Mouse (Mus musculus) forebrain, embryonic 14.5 days (tissue): ENCODE results near the gene Pus10. TPM values are rescaled to one million over a fixed set of nuclear protein-coding genes. Genes with fewer than 3 reads are reported as not detected.

Experiments
- ATAC-seq: fragments of 200-750 bp; cut with Nextera tagmentation; 2 replicates; pipeline ENCODE4 v1.8.0; 2017; ENCODE audit warnings: mild to moderate bottlenecking, moderate library complexity
- DNase-seq: peaks from one replicate; pipeline ENCODE4 v3.0.0-alpha.2; 2015; ENCODE audit warnings: low spot score
- H3K27ac ChIP-seq: fragments of 300-500 bp; sonication (generic); 2 replicates; pipeline ENCODE4 v1.5.1; 2014; ENCODE audit warnings: low read depth, mild to moderate bottlenecking, control low read depth, low read length, moderate library complexity
- H3K27me3 ChIP-seq: fragments of 300-500 bp; sonication (generic); replicated peaks from 2 replicates; pipeline ENCODE4 v1.6.1; 2014; ENCODE audit warnings: low read length, control low read depth, mixed read lengths; ENCODE audit not compliant: control insufficient read depth, insufficient read depth
- H3K36me3 ChIP-seq: fragments of 300-500 bp; sonication (generic); 2 replicates; pipeline ENCODE4 v1.6.1; 2014; ENCODE audit warnings: low read length, control low read depth; ENCODE audit not compliant: control insufficient read depth, insufficient read depth
- H3K4me1 ChIP-seq: fragments of 300-500 bp; sonication (generic); 2 replicates; pipeline ENCODE4 v1.6.1; 2014; ENCODE audit warnings: antibody characterized with exemption, low read length, control low read depth; ENCODE audit not compliant: control insufficient read depth, insufficient read depth
- H3K4me2 ChIP-seq: fragments of 300-500 bp; sonication (generic); 2 replicates; pipeline ENCODE4 v1.6.1; 2014; ENCODE audit warnings: mild to moderate bottlenecking, control low read depth, low read length
- H3K4me3 ChIP-seq: fragments of 300-500 bp; sonication (generic); 2 replicates; pipeline ENCODE4 v1.5.1; 2014; ENCODE audit warnings: low read depth, low read length, control low read depth
- H3K9ac ChIP-seq: fragments of 300-500 bp; sonication (generic); 2 replicates; pipeline ENCODE4 v1.6.1; 2014; ENCODE audit warnings: mild to moderate bottlenecking, low read length, control low read depth, moderate library complexity
- H3K9me3 ChIP-seq: fragments of 300-500 bp; sonication (generic); replicated peaks from 2 replicates; pipeline ENCODE4 v1.6.1; 2016; ENCODE audit warnings: low read length, control low read depth, mixed read lengths; ENCODE audit not compliant: control insufficient read depth
- WGBS: fragments of 180-500 bp; shearing (Covaris S2); extraction: QIAGEN DNeasy Blood & Tissue Kit; methylation state at CpG from one replicate; pipeline ENCODE4 v1.1.7; 2014; 5-methylcytosine and 5-hydroxymethylcytosine counted together
- polyA plus RNA-seq: library from polyadenylated mRNA; unstranded; fragments of >200 nt; fragmentation: Nextera tagmentation; extraction: Ambion mirVana; gene quantifications from 2 replicates; pipeline ENCODE4 v1.2.1, GENCODE M21; 2014

The Pus10 gene
- polyA plus RNA-seq, 1 experiment from 2014 or later, result 13.4 TPM

- Histone ChIP-seq H3K36me3 (peaks cover 5% of the 10 kb centered on the region; the same call in 1 of the 2 replicates), H3K27me3 (no peaks in the 10 kb centered on the region), H3K27ac (no peak overlapping the region), H3K9me3 (no peaks in the 10 kb centered on the region), H3K9ac (no peak overlapping the region), H3K4me1 (no peaks in the 10 kb centered on the region), H3K4me2 (no peak overlapping the region), H3K4me3 (no peak overlapping the region)
- DNase-seq (no peak), ATAC-seq (no peak)
- 79% methylated on average over 2 of the region's 2 CpGs for WGBS
Measured at GRCm38 (mm10) chr11:23657791-23658190, 7.7 kb upstream of the Pus10 start.

DNA sequence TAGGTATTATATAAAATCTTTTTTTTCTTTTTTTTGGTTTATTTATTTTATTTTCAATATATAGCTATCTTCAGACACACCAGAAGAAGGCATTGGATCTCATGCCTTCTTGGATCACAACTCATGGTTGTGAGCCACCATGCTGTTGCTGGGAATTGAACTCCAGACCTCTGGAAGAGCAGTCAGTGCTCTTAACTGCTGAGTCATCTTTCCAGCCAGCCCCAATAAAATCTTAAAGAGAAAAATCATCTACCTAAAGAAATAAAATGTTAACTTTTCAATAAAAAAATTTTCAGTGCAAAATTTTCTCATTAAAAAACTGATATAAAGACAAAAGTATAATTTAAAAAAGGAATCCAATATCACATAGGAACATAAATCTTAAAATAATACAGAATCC is 1.2 kb upstream of the Pus10 start:
- Histone ChIP-seq H3K4me1 (0 out of 2 replicates have a peak, but pooled peaks cover 4% of the 10 kb centered on the region), H3K27me3 (no peaks in the 10 kb centered on the region), H3K27ac (no peak overlapping the region), H3K36me3 (peaks cover 3% of the 10 kb centered on the region; the same call in 1 of the 2 replicates), H3K4me3 (no peak overlapping the region), H3K9ac (no peak overlapping the region), H3K9me3 (no peaks in the 10 kb centered on the region), H3K4me2 (no peak overlapping the region)
- ATAC-seq, result no peak
- no peak for DNase-seq

- Histone ChIP-seq H3K36me3 (peaks cover 4% of the 10 kb centered on the region; the same call in 1 of the 2 replicates), H3K27ac (peak within 1 kb of the TSS; percentile 94), H3K27me3 (no peaks in the 10 kb centered on the region), H3K9me3 (no peaks in the 10 kb centered on the region), H3K4me2 (peak within 1 kb of the TSS; percentile 65), H3K4me3 (peak within 1 kb of the TSS; percentile 96), H3K4me1 (0 out of 2 replicates have a peak, but pooled peaks cover 4% of the 10 kb centered on the region), H3K9ac (peak within 1 kb of the TSS; percentile 91)
- peak; percentile 98 for ATAC-seq
- DNase-seq, result peak; percentile 98
- WGBS, result under 1% methylated on average over 49 of the region's 49 CpGs
Measured at GRCm38 (mm10) chr11:23665798-23666501, 476 bp downstream of the Pus10 start, which contains the start of gene Pex13. TSS of gene Pex13 (minus strand) at chr11:23665959.

GRCm38 (mm10) chr11:23666526-23666925 is 1.1 kb downstream of the Pus10 start:
- Histone ChIP-seq H3K4me1 (0 out of 2 replicates have a peak, but pooled peaks cover 4% of the 10 kb centered on the region), H3K4me2 (peak overlapping the region; percentile 65), H3K4me3 (peak overlapping the region; percentile 96), H3K27me3 (no peaks in the 10 kb centered on the region), H3K9me3 (no peaks in the 10 kb centered on the region), H3K9ac (peak overlapping the region; percentile 91), H3K36me3 (peaks cover 9% of the 10 kb centered on the region; the same call in 1 of the 2 replicates), H3K27ac (peak overlapping the region; percentile 94)
- WGBS, result 11% methylated on average over 5 of the region's 5 CpGs
- DNase-seq (no peak), ATAC-seq (no peak)

GRCm38 (mm10) chr11:23667128-23667527 is 1.7 kb downstream of the Pus10 start:
- Histone ChIP-seq H3K27ac (no peak overlapping the region), H3K4me3 (peak overlapping the region; percentile 96), H3K9ac (peak overlapping the region; percentile 91), H3K36me3 (peaks cover 9% of the 10 kb centered on the region; the same call in 1 of the 2 replicates), H3K4me1 (0 out of 2 replicates have a peak, but pooled peaks cover 4% of the 10 kb centered on the region), H3K4me2 (peak overlapping the region; percentile 65), H3K9me3 (no peaks in the 10 kb centered on the region), H3K27me3 (no peaks in the 10 kb centered on the region)
- ATAC-seq (no peak), DNase-seq (peak; percentile 53)
- WGBS, result 11% methylated on average over 3 of the region's 3 CpGs

DNA sequence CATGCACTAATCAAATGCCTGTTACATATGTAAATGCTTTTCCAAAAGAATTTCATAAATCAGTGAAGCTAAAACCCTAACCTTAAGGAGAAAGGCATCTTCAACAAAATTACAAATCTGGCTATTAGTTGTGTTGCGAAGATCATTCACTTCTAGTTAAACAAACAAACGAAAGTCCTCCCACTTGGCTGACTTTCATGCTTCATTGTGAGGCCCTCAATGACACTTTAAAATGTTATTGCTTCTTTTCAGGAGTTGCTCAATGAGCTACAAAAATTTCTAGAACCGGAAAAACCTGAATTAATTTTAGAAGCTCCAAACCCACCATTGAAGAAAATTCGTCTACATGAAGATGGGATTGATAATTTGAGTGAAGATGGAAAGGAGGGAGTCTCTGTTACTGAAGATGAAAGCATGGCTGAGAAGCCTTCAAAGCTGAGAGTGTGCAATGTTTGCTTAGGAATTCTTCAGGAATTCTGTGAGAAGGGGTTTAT is 6.8 kb downstream of the Pus10 start:
- no peaks in the 10 kb centered on the region for H3K27me3 ChIP-seq
- H3K4me3 ChIP-seq, result no peak overlapping the region
- ATAC-seq (no peak), DNase-seq (no peak)
- H3K9ac ChIP-seq, result no peak overlapping the region
- 89% methylated on average over 4 of the region's 4 CpGs for WGBS
- H3K36me3 ChIP-seq, result peaks cover 57% of the 10 kb centered on the region
- no peak overlapping the region for H3K4me2 ChIP-seq
- H3K27ac ChIP-seq, result no peak overlapping the region
- no peaks in the 10 kb centered on the region for H3K4me1 ChIP-seq
- no peaks in the 10 kb centered on the region for H3K9me3 ChIP-seq

DNA sequence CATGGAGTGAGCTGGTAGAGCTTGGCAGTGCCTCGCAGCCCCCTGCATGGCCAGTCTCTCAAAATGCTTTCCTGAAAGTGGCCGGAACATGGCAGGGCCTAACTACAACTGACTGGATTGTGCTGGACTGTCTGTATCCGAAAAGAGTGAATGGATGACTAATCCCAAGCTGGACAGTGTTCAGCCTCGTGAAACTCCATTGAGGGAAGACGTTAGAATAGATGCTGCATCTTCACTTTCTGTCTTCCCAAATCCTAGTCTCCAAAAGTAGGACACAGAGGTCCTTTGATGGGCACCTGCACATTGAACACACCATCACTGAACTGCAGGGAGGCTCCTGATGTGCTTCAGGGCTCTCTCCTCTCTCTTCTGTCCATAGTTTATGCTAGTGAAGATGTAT is 10.6 kb downstream of the Pus10 start:
- H3K27ac ChIP-seq, result no peak overlapping the region
- DNase-seq (no peak), ATAC-seq (no peak)
- no peaks in the 10 kb centered on the region for H3K9me3 ChIP-seq
- H3K4me2 ChIP-seq, result no peak overlapping the region
- no peak overlapping the region for H3K4me3 ChIP-seq
- H3K9ac ChIP-seq, result no peak overlapping the region
- H3K27me3 ChIP-seq, result no peaks in the 10 kb centered on the region
- H3K36me3 ChIP-seq, result peaks cover 70% of the 10 kb centered on the region
- WGBS, result 92% methylated on average over 5 of the region's 5 CpGs
- H3K4me1 ChIP-seq, result no peaks in the 10 kb centered on the region

GRCm38 (mm10) chr11:23679044-23679642 is 13.7 kb downstream of the Pus10 start:
- Histone ChIP-seq H3K27me3 (no peaks in the 10 kb centered on the region), H3K4me1 (no peaks in the 10 kb centered on the region), H3K4me3 (no peak overlapping the region), H3K4me2 (no peak overlapping the region), H3K9ac (no peak overlapping the region), H3K36me3 (peaks cover 68% of the 10 kb centered on the region), H3K9me3 (no peaks in the 10 kb centered on the region), H3K27ac (no peak overlapping the region)
- WGBS, result 57% methylated on average over 3 of the region's 3 CpGs
- ATAC-seq, result peak; percentile 50; the same call in 1 of the 2 replicates
- DNase-seq, result peak; percentile 84
